Mouse (Mus musculus) CD4-positive, CD25-positive, alpha-beta regulatory T cell, adult 2 months (primary cell): ENCODE measurements around the gene Ttc4.

Source experiments
- DNase-seq: peaks from one replicate; pipeline ENCODE4 v3.0.0-alpha.2; 2012; ENCODE audit warnings: low read depth, low spot score

Ttc4 gene

DNA sequence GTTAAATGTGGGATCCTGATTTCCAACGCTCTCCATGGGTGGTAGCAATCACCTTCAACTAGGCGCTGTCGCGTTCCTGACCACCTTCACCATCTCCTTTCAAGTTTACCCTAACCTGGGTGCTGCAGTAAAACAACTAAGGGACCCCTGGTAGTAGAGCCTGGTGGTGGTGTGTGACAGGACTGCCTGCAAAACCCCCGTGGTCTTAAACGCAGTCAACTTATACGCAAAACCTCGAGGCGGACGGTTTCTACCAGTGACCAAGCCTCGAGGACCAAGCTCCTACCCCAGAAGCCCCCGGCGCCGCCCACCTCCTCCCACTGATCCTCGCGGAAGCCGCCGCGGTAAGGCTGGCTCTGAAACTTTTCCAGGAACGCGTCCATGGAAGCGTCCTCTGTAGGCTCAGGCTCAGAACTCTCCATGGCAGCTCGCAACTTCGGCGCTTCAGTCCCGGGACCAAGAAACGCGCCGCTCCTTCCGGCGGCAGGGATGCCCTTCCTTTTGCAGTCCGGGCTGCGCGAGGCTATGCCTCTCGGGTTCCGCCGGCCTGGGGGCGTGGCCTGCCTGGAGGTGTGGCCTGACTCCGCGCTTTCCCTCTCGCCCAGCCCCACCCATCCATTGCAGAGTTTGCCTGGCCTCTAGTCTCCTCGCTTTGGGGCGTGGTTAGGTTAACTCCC is at the start of gene Ttc4:
TSS of gene Ttc4 (minus strand) at position 503 of the 677 bp plus-strand sequence.
- DNase-seq = peak; percentile 98

DNA sequence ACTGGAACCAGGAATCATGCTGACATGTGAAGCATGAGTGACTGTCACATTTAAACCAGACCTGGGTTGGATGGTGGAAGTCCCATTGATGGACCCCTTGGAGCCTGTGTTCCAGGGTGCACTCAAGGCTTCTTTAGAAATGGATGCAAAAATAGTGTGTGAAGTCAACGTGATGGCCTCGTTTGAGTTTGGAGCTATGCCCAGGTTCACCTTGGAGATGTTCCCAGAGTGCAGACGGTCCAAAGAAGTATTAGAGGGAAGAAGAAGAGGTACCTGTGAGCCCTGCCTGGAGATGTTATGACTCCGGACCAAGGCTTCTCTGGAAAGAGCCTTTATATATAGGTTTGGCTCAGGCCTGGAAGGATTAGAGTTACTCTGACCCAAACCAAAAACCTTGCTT is 41.9 kb upstream of the Ttc4 start:
- DNase-seq = no peak

GRCm38 (mm10) chr4:106713622-106714021 is 34.9 kb upstream of the Ttc4 start:
- DNase-seq = no peak

- peak; percentile 83 for DNase-seq
Observed at GRCm38 (mm10) chr4:106708408-106708807, 29.7 kb upstream of the Ttc4 start.

DNA sequence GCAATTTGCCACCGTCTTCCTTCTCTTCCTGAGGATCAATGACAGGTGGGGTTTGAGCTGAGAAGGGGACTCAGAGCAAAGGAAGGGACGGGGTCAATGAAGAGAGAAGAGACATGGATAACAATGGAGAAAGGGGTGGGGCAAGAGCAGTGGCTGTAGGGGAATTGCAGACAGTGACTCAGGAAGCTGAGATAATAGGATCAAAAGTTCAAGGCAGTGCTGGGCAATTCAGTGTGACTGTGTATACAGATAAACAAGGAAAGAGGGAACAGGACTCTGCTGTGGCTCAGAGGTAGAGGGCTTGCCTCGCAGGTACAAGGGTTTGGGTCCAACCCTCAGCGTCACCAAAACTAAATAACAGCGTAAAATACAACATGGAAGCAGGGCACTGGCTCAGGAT is 29.2 kb upstream of the Ttc4 start:
- DNase-seq = no peak

DNA sequence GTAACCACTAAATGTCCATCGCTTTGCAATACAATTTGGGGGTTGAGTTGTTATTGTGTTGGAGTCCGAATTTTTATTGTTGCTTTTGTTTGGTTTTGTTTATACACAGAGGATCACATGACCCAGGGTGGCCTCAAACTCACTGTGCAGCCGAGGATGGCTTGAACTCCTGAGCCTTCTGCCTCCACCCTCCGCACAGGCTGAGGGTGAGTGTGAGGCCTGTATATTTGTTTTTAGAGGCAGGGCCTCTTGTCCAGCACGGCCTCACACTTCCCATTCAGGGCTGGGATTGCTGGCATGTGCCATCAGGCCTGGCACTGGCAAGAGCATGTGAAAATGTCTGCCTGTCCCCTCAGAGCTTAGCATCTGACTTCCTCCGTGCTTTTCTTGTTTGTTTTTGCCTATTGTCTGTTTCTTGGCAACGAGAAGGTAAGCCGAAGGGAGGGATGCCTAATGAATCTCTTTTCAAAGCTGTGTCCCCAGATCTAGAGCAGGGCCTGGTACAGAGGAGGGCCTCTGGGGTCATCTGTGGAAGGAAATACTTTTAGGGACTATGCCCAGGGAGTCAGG is 26.4 kb upstream of the Ttc4 start:
- no peak for DNase-seq

GRCm38 (mm10) chr4:106704416-106704815 is 25.7 kb upstream of the Ttc4 start:
- DNase-seq = no peak

GRCm38 (mm10) chr4:106703956-106704355 is 25.2 kb upstream of the Ttc4 start:
- no peak for DNase-seq

DNA sequence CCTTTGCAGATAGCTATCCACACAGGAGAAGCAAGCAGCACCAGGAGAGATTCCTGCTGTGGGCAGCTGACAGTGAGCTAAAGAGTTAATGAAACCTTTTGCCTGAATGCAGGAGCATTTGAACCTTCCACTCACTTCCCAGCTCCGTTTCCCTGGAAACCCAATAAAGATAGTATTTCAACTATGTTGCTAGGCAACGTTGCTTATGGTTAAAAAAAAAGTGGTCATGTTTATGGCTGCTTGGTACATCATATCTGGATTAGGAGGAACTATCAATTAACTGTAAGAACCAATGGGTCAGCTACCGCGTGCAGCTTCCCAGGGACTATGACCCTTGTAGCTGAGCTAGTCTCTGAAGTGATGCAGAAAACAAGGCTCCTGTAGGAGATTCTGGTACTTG is 22.1 kb upstream of the Ttc4 start:
- DNase-seq = no peak

DNA sequence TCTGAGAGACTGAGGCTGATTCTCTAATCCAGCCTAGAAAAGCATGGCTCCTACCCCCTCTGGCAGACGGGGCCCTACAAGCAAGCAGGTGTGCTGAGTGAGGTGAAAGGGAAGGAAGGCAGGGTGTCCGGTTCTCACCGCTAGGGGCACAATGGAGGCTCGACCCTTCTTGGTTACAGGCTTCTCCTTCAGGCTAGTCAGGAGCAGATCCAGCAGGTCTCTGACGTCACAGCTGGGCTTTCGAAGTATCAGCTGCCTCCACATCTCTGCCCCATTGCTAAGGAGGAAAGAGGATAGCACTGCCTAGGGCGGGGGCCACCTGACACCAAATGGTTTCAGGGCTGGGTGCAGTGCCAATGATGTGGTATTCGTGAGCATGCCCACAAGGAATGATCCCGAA is 21.2 kb upstream of the Ttc4 start:
- peak; percentile 52 for DNase-seq

- DNase-seq = no peak
Observed at GRCm38 (mm10) chr4:106693841-106694430, 15.2 kb upstream of the Ttc4 start.

DNA sequence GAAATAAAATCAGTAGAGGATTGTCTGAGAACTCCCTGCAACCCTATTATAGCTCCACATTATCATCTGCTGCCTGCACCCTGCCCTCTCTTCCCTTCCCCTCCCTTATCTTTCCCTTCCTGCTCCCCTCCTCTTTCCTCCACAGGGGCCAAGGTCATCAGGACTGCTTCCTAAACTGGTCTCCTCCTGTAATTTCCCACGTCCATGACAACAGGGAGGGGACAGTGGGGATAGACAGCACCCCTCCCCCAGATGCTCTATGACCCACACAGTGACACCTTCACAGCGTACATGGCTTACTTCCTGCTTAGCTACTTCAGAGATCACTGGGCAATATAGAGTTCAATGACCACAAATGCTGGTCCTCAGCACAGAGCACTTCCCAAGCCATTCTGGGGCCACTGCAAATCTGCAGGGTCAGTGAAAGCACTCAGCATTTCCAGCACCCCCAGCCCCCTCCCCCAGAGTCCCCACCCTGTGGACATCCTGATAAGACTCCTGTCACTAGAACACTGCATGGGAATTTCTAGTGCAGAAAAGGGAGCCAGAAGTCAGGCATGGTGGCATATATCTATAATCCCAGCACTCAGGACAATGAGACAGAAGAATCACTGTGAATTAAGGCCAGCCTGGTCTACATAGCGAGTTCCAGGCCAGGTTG is 10.0 kb upstream of the Ttc4 start:
- DNase-seq = no peak

DNA sequence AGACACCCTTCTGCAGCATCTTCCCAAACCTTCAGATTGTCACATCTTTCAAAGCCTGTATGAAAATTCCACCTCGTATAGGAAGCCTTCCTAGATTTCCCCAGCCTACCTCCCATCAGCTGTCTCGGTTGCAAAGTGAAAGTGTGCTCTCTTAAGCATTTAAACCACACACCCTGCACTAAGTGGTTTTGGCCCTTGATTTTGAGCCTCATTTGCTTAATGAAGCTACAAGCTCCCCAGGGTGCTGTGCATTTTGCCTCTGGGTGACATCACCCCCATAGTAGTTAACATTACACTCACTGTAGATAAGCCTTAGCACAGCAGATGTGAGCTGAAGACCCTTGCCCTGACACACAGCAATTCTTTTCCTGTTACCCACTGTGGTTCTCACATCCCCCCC is 2.2 kb upstream of the Ttc4 start:
- DNase-seq = no peak

DNA sequence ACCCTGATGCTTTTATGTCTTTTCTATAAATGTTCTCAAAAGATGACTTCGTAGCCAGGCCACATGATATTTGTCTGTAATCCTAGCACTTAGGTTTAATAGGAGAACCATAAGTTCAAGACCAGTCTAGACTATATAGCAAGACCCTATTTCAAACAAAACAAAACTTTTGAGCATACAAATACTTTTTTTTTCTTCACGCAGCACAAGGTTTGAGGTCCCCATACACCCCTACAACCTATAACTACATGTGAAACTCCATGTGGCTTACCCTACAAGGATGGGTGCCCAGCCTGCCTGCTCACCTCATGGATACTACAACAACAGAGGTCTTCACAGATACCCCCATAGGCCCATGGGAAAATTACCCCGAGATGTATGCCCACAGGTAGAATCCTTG is 408 bp upstream of the Ttc4 start:
- DNase-seq = no peak

GRCm38 (mm10) chr4:106676749-106677148 is 2.0 kb downstream of the Ttc4 start:
- DNase-seq = no peak

GRCm38 (mm10) chr4:106666546-106666945 is 12.2 kb downstream of the Ttc4 start:
- no peak for DNase-seq

GRCm38 (mm10) chr4:106665673-106666072 is 13.1 kb downstream of the Ttc4 start:
- no peak for DNase-seq

DNA sequence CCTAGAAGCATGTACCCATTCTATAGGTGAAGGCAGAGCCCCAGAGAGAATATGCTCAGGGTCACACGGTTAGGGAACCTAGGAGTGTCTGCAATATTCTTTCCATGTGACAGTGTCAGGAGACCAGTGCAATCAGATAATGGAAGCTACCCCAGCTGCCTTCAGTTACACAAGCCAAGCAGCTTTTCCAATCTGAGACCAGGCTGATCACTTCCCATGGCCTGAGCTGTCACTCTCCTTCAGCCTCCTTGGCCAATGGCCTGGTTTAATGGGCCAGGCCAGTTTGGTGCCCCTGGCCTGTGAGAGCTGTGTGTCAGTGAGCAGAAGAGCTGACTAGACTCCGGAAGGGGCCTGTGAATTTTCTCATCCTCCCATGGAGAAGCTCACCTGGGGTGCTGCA is 13.5 kb downstream of the Ttc4 start:
- no peak for DNase-seq

- no peak for DNase-seq
Observed at GRCm38 (mm10) chr4:106664697-106665096, 14.0 kb downstream of the Ttc4 start.

DNA sequence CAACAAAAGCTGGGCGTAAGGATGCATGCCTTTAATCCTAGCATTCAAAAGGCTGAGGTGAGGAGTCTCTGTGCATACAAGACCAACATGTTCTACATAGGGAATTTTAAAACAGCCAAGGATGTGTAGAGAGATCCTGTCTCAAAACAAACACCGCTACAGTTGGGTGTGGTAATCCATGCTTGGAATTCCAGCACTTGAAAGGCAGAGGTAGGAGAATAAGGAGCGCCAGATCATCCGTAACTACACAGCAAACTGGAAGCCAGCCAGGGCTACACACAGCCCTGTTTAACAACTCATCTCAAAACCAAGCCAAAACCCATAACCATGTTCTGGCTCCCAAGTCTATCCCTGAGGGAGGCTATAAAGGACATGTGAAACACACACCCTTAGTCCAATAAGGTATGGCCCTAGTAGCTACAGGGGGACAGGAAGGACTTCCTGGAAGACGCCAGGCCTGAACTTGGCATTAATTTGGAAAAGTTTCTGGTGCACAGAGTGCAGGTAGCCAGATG is 14.7 kb downstream of the Ttc4 start:
- no peak for DNase-seq

DNA sequence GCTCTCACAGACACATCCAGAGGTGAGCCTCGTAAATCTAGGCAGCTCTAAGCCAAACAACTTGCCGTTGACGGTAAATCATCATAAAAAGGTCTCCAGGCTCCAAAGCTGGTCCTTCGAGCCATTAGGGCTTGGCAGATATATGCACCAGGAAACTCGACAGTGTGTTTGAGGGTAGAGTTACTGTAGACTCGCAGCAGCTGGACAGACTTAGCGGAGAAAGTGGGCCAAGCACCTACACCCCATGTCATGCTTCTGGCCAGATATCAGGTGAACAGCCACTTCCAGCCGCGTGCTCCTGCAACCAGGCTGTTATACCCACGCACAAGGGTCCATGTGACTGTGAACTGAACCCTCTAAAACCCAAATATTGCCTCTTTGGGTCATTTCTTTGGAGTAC is 23.1 kb downstream of the Ttc4 start:
- no peak for DNase-seq

GRCm38 (mm10) chr4:106653051-106653450 is 25.7 kb downstream of the Ttc4 start:
- no peak for DNase-seq

- DNase-seq = no peak
Observed at GRCm38 (mm10) chr4:106652546-106652945, 26.2 kb downstream of the Ttc4 start.
